In the genomic region with DNA sequence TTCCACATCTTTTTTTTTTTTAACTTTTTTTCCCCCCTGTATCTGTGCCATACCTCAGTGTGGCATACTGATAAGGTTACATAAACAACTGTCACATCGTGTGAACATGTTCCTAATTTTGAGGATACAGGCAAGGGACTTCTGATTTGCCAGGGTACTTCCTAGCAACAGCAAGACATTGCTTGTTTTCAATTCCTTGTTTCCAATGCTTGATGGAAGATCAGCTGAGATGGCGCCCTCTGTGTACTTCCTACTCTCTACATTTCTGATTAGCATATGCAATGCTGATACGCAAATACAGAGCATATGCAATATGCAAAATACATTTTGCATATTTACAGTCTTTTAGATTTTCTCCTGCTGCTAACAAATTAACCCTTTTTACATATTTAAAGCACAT, we compare ENCODE assay signal across 18 mouse cellular contexts.
"Had no signal": no experiment of that assay in that cellular context is flagged by ENCODE, and none has a peak within 500 bp of the region (broad histone marks: within the 10 kb centered on the region; RNA-seq: fewer than 3 reads in every experiment).

No protein-coding gene starts in this region.

- H3K9ac ChIP-seq: kidney, embryonic 15.5 days; limb, embryonic 13.5 days; liver, embryonic 12.5 days; liver, embryonic 15.5 days; lung, embryonic 15.5 days; stomach, embryonic 15.5 days had no signal

- ATAC-seq: liver, embryonic 12.5 days had no signal

- DNase-seq: kidney, adult 8-10 months; kidney, postnatal 10 days; liver; lung, adult 18-20 months; lung, postnatal 10 days; lung, postnatal 36 days; midbrain, embryonic 14.5 days; right cerebral cortex, adult 18-20 months; right cerebral cortex, postnatal 25 days; spleen, adult 18-20 months; thymus, postnatal 25 days had no signal

- H3K4me1 ChIP-seq: kidney, embryonic 15.5 days; limb, embryonic 10.5 days; limb, embryonic 13.5 days; liver, embryonic 12.5 days; liver, embryonic 15.5 days; stomach, embryonic 15.5 days had no signal

- H3K36me3 ChIP-seq: kidney, embryonic 15.5 days; limb, embryonic 10.5 days; limb, embryonic 13.5 days; liver, embryonic 12.5 days; lung, embryonic 15.5 days; stomach, embryonic 15.5 days had no signal

- H3K27me3 ChIP-seq: kidney, embryonic 15.5 days; limb, embryonic 13.5 days; liver, embryonic 12.5 days; liver, embryonic 15.5 days; lung, embryonic 15.5 days; stomach, embryonic 15.5 days had no signal

- H3K27ac ChIP-seq: kidney, embryonic 15.5 days; limb, embryonic 10.5 days; limb, embryonic 13.5 days; liver, embryonic 12.5 days; liver, embryonic 15.5 days; lung, embryonic 15.5 days; stomach, embryonic 15.5 days had no signal

- H3K4me3 ChIP-seq: kidney, embryonic 15.5 days; limb, embryonic 10.5 days; limb, embryonic 13.5 days; liver, embryonic 12.5 days; liver, embryonic 15.5 days; lung, embryonic 15.5 days; stomach, embryonic 15.5 days had no signal

- H3K9me3 ChIP-seq: kidney, embryonic 15.5 days; limb, embryonic 10.5 days; limb, embryonic 13.5 days; liver, embryonic 12.5 days; liver, embryonic 15.5 days; lung, embryonic 15.5 days; stomach, embryonic 15.5 days had no signal

- H3K4me2 ChIP-seq: kidney, embryonic 15.5 days; limb, embryonic 13.5 days; liver, embryonic 12.5 days; liver, embryonic 15.5 days; lung, embryonic 15.5 days; stomach, embryonic 15.5 days had no signal
